Mouse (Mus musculus) liver, embryonic 16.5 days (tissue): ENCODE results near the gene Ptpn18. TPM values are rescaled to one million over a fixed set of nuclear protein-coding genes. Genes with fewer than 3 reads are reported as not detected.
"Not testable (repeated sequence)": the region's sequence is repeated elsewhere in the genome, so short reads cannot be mapped to it uniquely, and the experiment has no call there.

ENCODE experiments used
- ATAC-seq: fragments of 200-750 bp; cut with Nextera tagmentation; 2 replicates; pipeline ENCODE4 v1.8.0; 2017; ENCODE audit warnings: low read depth, mild to moderate bottlenecking, moderate number of reproducible peaks, moderate library complexity
- H3K27ac ChIP-seq: fragments of 300-500 bp; sonication (generic); 2 replicates; pipeline ENCODE4 v1.5.1; 2014; ENCODE audit warnings: mild to moderate bottlenecking, low read length
- H3K27me3 ChIP-seq: fragments of 300-500 bp; sonication (generic); 2 replicates; pipeline ENCODE4 v1.6.1; 2014; ENCODE audit warnings: low read depth, low read length, mixed read lengths; ENCODE audit not compliant: control insufficient read depth, insufficient read depth
- H3K36me3 ChIP-seq: fragments of 300-500 bp; sonication (generic); 2 replicates; pipeline ENCODE4 v1.6.1; 2014; ENCODE audit warnings: mild to moderate bottlenecking; ENCODE audit not compliant: control insufficient read depth, insufficient read depth
- H3K4me1 ChIP-seq: fragments of 300-500 bp; sonication (generic); 2 replicates; pipeline ENCODE4 v1.6.1; 2014; ENCODE audit warnings: low read depth, low read length, mixed read lengths; ENCODE audit not compliant: control insufficient read depth
- H3K4me2 ChIP-seq: fragments of 300-500 bp; sonication (generic); 2 replicates; pipeline ENCODE4 v1.6.1; 2014; ENCODE audit warnings: low read depth, low read length, mixed read lengths
- H3K4me3 ChIP-seq: fragments of 300-500 bp; sonication (generic); 2 replicates; pipeline ENCODE4 v1.5.1; 2014; ENCODE audit warnings: low read depth, mild to moderate bottlenecking, low read length
- H3K9ac ChIP-seq: fragments of 300-500 bp; sonication (generic); 2 replicates; pipeline ENCODE4 v1.6.1; 2014; ENCODE audit warnings: low read depth, low read length
- H3K9me3 ChIP-seq: fragments of 300-500 bp; sonication (generic); replicated peaks from 2 replicates; pipeline ENCODE4 v1.6.1; 2016; ENCODE audit warnings: low read length; ENCODE audit not compliant: control insufficient read depth
- WGBS: fragments of 180-500 bp; shearing (Covaris S2); extraction: QIAGEN DNeasy Blood & Tissue Kit; methylation state at CpG from one replicate; pipeline ENCODE4 v1.1.7; 2014; ENCODE audit not compliant: insufficient replicate concordance; 5-methylcytosine and 5-hydroxymethylcytosine counted together
- polyA plus RNA-seq: library from polyadenylated mRNA; unstranded; fragments of >200 nt; fragmentation: Nextera tagmentation; extraction: Ambion mirVana; gene quantifications from 2 replicates; pipeline ENCODE4 v1.2.1, GENCODE M21; 2015

Ptpn18 gene
- polyA plus RNA-seq, 1 experiment from 2014 or later: 16.7 TPM

- H3K4me1 ChIP-seq: no peaks in the 10 kb centered on the region
- no peak overlapping the region for H3K27ac ChIP-seq
- no peaks in the 10 kb centered on the region for H3K9me3 ChIP-seq
- no peak for ATAC-seq
- H3K9ac ChIP-seq: no peak overlapping the region
- no peak overlapping the region for H3K4me2 ChIP-seq
- H3K36me3 ChIP-seq: no peaks in the 10 kb centered on the region
- no peaks in the 10 kb centered on the region for H3K27me3 ChIP-seq
- H3K4me3 ChIP-seq: no peak overlapping the region
- 61% methylated on average over 3 of the region's 3 CpGs for WGBS
These were observed 43.4 kb downstream of the Ptpn18 start for GRCm38 (mm10) chr1:34502991-34503390.

GRCm38 (mm10) chr1:34505307-34505706 lies 45.7 kb downstream of the Ptpn18 start:
- no peak for ATAC-seq
- no peak overlapping the region for H3K27ac ChIP-seq
- no peaks in the 10 kb centered on the region for H3K9me3 ChIP-seq
- no peak overlapping the region for H3K4me3 ChIP-seq
- 54% methylated on average over 7 of the region's 7 CpGs for WGBS
- no peaks in the 10 kb centered on the region for H3K36me3 ChIP-seq
- no peaks in the 10 kb centered on the region for H3K4me1 ChIP-seq
- H3K9ac ChIP-seq: no peak overlapping the region
- no peaks in the 10 kb centered on the region for H3K27me3 ChIP-seq
- no peak overlapping the region for H3K4me2 ChIP-seq

GRCm38 (mm10) chr1:34505970-34506551 lies 46.5 kb downstream of the Ptpn18 start:
- Histone ChIP-seq H3K4me3 (no peak overlapping the region), H3K9ac (no peak overlapping the region), H3K4me1 (no peaks in the 10 kb centered on the region), H3K27me3 (no peaks in the 10 kb centered on the region), H3K36me3 (no peaks in the 10 kb centered on the region), H3K27ac (no peak overlapping the region), H3K4me2 (no peak overlapping the region), H3K9me3 (no peaks in the 10 kb centered on the region)
- ATAC-seq: no peak
- WGBS: 39% methylated on average over 4 of the region's 4 CpGs

GRCm38 (mm10) chr1:34507986-34508385 lies 48.4 kb downstream of the Ptpn18 start:
- no peaks in the 10 kb centered on the region for H3K27me3 ChIP-seq
- H3K9me3 ChIP-seq: no peaks in the 10 kb centered on the region
- 83% methylated on average over 3 of the region's 3 CpGs for WGBS
- H3K27ac ChIP-seq: no peak overlapping the region
- no peak overlapping the region for H3K4me2 ChIP-seq
- H3K36me3 ChIP-seq: no peaks in the 10 kb centered on the region
- ATAC-seq: no peak
- no peak overlapping the region for H3K4me3 ChIP-seq
- H3K4me1 ChIP-seq: no peaks in the 10 kb centered on the region
- H3K9ac ChIP-seq: no peak overlapping the region

GRCm38 (mm10) chr1:34510575-34510981 lies 51.0 kb downstream of the Ptpn18 start:
- Histone ChIP-seq H3K4me3 (no peak overlapping the region), H3K36me3 (no peaks in the 10 kb centered on the region), H3K4me2 (peak overlapping the region; percentile 36), H3K27ac (no peak overlapping the region), H3K9me3 (no peaks in the 10 kb centered on the region), H3K27me3 (no peaks in the 10 kb centered on the region), H3K9ac (no peak overlapping the region), H3K4me1 (no peaks in the 10 kb centered on the region)
- ATAC-seq: no peak
- 1% methylated on average over 7 of the region's 7 CpGs for WGBS

- Histone ChIP-seq H3K27me3 (no peaks in the 10 kb centered on the region), H3K9ac (no peak overlapping the region), H3K4me2 (no peak overlapping the region), H3K4me3 (no peak overlapping the region), H3K36me3 (no peaks in the 10 kb centered on the region), H3K4me1 (no peaks in the 10 kb centered on the region), H3K27ac (no peak overlapping the region), H3K9me3 (no peaks in the 10 kb centered on the region)
- 2% methylated on average over 3 of the region's 3 CpGs for WGBS
- no peak for ATAC-seq
These were observed 51.5 kb downstream of the Ptpn18 start for GRCm38 (mm10) chr1:34511027-34511426.

GRCm38 (mm10) chr1:34513068-34513467 lies 53.5 kb downstream of the Ptpn18 start:
- no peak overlapping the region for H3K4me2 ChIP-seq
- H3K36me3 ChIP-seq: no peaks in the 10 kb centered on the region
- H3K9ac ChIP-seq: no peak overlapping the region
- no peaks in the 10 kb centered on the region for H3K4me1 ChIP-seq
- no peak overlapping the region for H3K27ac ChIP-seq
- no peak for ATAC-seq
- no peak overlapping the region for H3K4me3 ChIP-seq
- 60% methylated on average over 4 of the region's 4 CpGs for WGBS
- H3K9me3 ChIP-seq: no peaks in the 10 kb centered on the region
- no peaks in the 10 kb centered on the region for H3K27me3 ChIP-seq

- H3K36me3 ChIP-seq: no peaks in the 10 kb centered on the region
- no peak overlapping the region for H3K27ac ChIP-seq
- no peak overlapping the region for H3K9ac ChIP-seq
- H3K9me3 ChIP-seq: no peaks in the 10 kb centered on the region
- H3K4me1 ChIP-seq: no peaks in the 10 kb centered on the region
- no peak overlapping the region for H3K4me2 ChIP-seq
- H3K4me3 ChIP-seq: no peak overlapping the region
- 25% methylated on average over 5 of the region's 5 CpGs for WGBS
- H3K27me3 ChIP-seq: no peaks in the 10 kb centered on the region
- no peak for ATAC-seq
These were observed 57.0 kb downstream of the Ptpn18 start for GRCm38 (mm10) chr1:34516595-34516994.

- H3K9me3 ChIP-seq, H3K9ac ChIP-seq, H3K4me2 ChIP-seq, H3K4me1 ChIP-seq, ATAC-seq, H3K27ac ChIP-seq, H3K36me3 ChIP-seq, H3K4me3 ChIP-seq, H3K27me3 ChIP-seq: not testable (repeated sequence)
- WGBS: 5% methylated on average over 6 of the region's 6 CpGs
These were observed 57.7 kb downstream of the Ptpn18 start for GRCm38 (mm10) chr1:34517297-34517696.
